Mouse (Mus musculus) MEL (cell line): ENCODE results near the gene Cyp4x1. TPM values are rescaled to one million over a fixed set of nuclear protein-coding genes. Genes with fewer than 3 reads are reported as not detected.
"Not testable (repeated sequence)": the region's sequence is repeated elsewhere in the genome, so short reads cannot be mapped to it uniquely, and the experiment has no call there.

Experiments used
- DNase-seq: peaks from one replicate; pipeline ENCODE4 v3.0.0; 2011; ENCODE audit warnings: low read depth, low spot score
- H3K27ac ChIP-seq: 2 replicates; pipeline ENCODE4 v1.5.1; 2012; ENCODE audit warnings: low read depth, mild to moderate bottlenecking, control low read depth, low read length, moderate library complexity; ENCODE audit not compliant: control insufficient read depth
- H3K27me3 ChIP-seq, 2 experiments: fragments of 150-350 bp in 1 of 2; sonication (generic) in 1 of 2; 2 replicates each; pipeline ENCODE4 v1.6.1; 2012; ENCODE audit warnings: low read length in 2 of 2, mild to moderate bottlenecking in 2 of 2, improper control_type of control experiment in 1 of 2, moderate library complexity in 1 of 2; ENCODE audit not compliant: insufficient read depth in 2 of 2, control insufficient read depth in 1 of 2
- H3K36me3 ChIP-seq, 2 experiments: 2 replicates each; pipeline ENCODE4 v1.6.1; 2012 to 2014; ENCODE audit warnings: low read length in 2 of 2, improper control_type of control experiment in 1 of 2, inconsistent platforms in 1 of 2, mild to moderate bottlenecking in 1 of 2; ENCODE audit not compliant: insufficient read depth in 2 of 2, control insufficient read depth in 1 of 2
- H3K4me1 ChIP-seq, 2 experiments: fragments of 150-350 bp in 1 of 2; sonication (generic) in 1 of 2; 2 replicates each; pipeline ENCODE4 v1.6.1; 2012; ENCODE audit warnings: low read length in 2 of 2, improper control_type of control experiment in 1 of 2, mild to moderate bottlenecking in 1 of 2; ENCODE audit not compliant: insufficient read depth in 2 of 2, control insufficient read depth in 1 of 2
- H3K4me3 ChIP-seq, 2 experiments: fragments of 150-350 bp in 1 of 2; sonication (generic) in 1 of 2; 2 replicates each; pipeline ENCODE4 v1.5.1; 2012; ENCODE audit warnings: low read depth in 2 of 2, low read length in 2 of 2, mild to moderate bottlenecking in 2 of 2, moderate library complexity in 2 of 2, control low read depth in 1 of 2, improper control_type of control experiment in 1 of 2; ENCODE audit not compliant: control insufficient read depth in 1 of 2, insufficient read depth in 1 of 2
- H3K79me2 ChIP-seq: 2 replicates; pipeline ENCODE4 v1.6.1; 2012; ENCODE audit warnings: mild to moderate bottlenecking, low read length, moderate library complexity; ENCODE audit not compliant: control insufficient read depth, poor library complexity, insufficient read depth
- H3K9ac ChIP-seq: 2 replicates; pipeline ENCODE4 v1.6.1; 2012; ENCODE audit warnings: low read depth, mild to moderate bottlenecking, control low read depth, low read length, moderate library complexity; ENCODE audit not compliant: control insufficient read depth, poor library complexity, severe bottlenecking
- H3K9me3 ChIP-seq: fragments of 150-350 bp; sonication (generic); replicated peaks from 2 replicates; pipeline ENCODE4 v1.6.1; 2012; ENCODE audit warnings: mild to moderate bottlenecking, low read length, improper control_type of control experiment, moderate library complexity; ENCODE audit not compliant: insufficient read depth
- CTCF ChIP-seq, 3 experiments: IDR thresholded peaks in 2 of 3; conservative IDR thresholded peaks in 1 of 3; 2 replicates each; pipeline ENCODE4 v1.5.1; 2011 to 2012; ENCODE audit warnings: low read length in 3 of 3, low read depth in 2 of 3, mild to moderate bottlenecking in 2 of 3, improper control_type of control experiment in 1 of 3, inconsistent platforms in 1 of 3, mixed read lengths in 1 of 3, moderate library complexity in 1 of 3; ENCODE audit not compliant: control insufficient read depth in 1 of 3, insufficient read depth in 1 of 3, poor library complexity in 1 of 3, severe bottlenecking in 1 of 3
- E2F4 ChIP-seq: IDR thresholded peaks from 2 replicates; pipeline ENCODE4 v1.6.1; 2011; ENCODE audit warnings: low read depth, low read length, improper control_type of control experiment, borderline replicate concordance
- ELF1 ChIP-seq: IDR thresholded peaks from 2 replicates; pipeline ENCODE4 v1.6.1; 2014; ENCODE audit warnings: low read depth, mild to moderate bottlenecking, inconsistent platforms, low read length, improper control_type of control experiment, moderate library complexity
- GABPA ChIP-seq: IDR thresholded peaks from 2 replicates; pipeline ENCODE4 v1.6.1; 2012; ENCODE audit warnings: low read depth, mild to moderate bottlenecking, inconsistent platforms, low read length, improper control_type of control experiment, moderate library complexity
- GATA1 ChIP-seq: IDR thresholded peaks from 2 replicates; pipeline ENCODE4 v1.6.1; 2011; ENCODE audit warnings: low read depth, low read length, improper control_type of control experiment
- HCFC1 ChIP-seq: IDR thresholded peaks from 2 replicates; pipeline ENCODE4 v1.6.1; 2012; ENCODE audit warnings: low read depth, mild to moderate bottlenecking, inconsistent platforms, low read length, improper control_type of control experiment, moderate library complexity
- MAFK ChIP-seq: IDR thresholded peaks from 2 replicates; pipeline ENCODE4 v1.6.1; 2011; ENCODE audit warnings: low read depth, mild to moderate bottlenecking, low read length, improper control_type of control experiment, borderline replicate concordance
- MAZ ChIP-seq: IDR thresholded peaks from 2 replicates; pipeline ENCODE4 v1.6.1; 2012; ENCODE audit warnings: low read depth, mild to moderate bottlenecking, inconsistent platforms, low read length, improper control_type of control experiment
- MEF2A ChIP-seq: IDR thresholded peaks from 2 replicates; pipeline ENCODE4 v1.6.1; 2014; ENCODE audit warnings: low read depth, mild to moderate bottlenecking, inconsistent platforms, low read length, improper control_type of control experiment; ENCODE audit not compliant: poor library complexity, insufficient replicate concordance, severe bottlenecking; ENCODE audit errors: extremely low read depth
- MYC ChIP-seq: IDR thresholded peaks from 2 replicates; pipeline ENCODE4 v1.6.1; 2011; ENCODE audit warnings: low read depth, mild to moderate bottlenecking, low read length, improper control_type of control experiment, moderate library complexity
- SIN3A ChIP-seq: IDR thresholded peaks from 2 replicates; pipeline ENCODE4 v1.6.1; 2012; ENCODE audit warnings: low read length, improper control_type of control experiment, inconsistent platforms
- UBTF ChIP-seq: IDR thresholded peaks from 2 replicates; pipeline ENCODE4 v1.6.1; 2012; ENCODE audit warnings: low read depth, mild to moderate bottlenecking, inconsistent platforms, low read length, improper control_type of control experiment, moderate library complexity, borderline replicate concordance; ENCODE audit not compliant: insufficient read depth
- polyA plus RNA-seq, 2 experiments: library from polyadenylated mRNA; stranded (reverse) in 1 of 2; unstranded in 1 of 2; fragments of >175 nt in 1 of 2; fragments of >200 nt in 1 of 2; gene quantifications; 2 replicates each; pipeline versions ENCODE4 v1.2.1 to v1.2.4; 2012; ENCODE audit warnings: low replicate concordance in 2 of 2, low read depth in 1 of 2; ENCODE audit not compliant: insufficient read length in 2 of 2, insufficient read depth in 1 of 2, missing spikeins in 1 of 2
- total RNA-seq: library from RNA; depleted of rRNA; stranded (reverse); fragments of 300-350 nt; gene quantifications from 2 replicates; pipeline ENCODE4 v1.2.3, GENCODE M21; 2012; rRNA removed

The Cyp4x1 gene
- total RNA-seq (0.04 and 0.07 TPM in 2 replicates), polyA plus RNA-seq (under 1 TPM in 1 of 2 experiments, not detected in 1; 0.47 TPM)

DNA sequence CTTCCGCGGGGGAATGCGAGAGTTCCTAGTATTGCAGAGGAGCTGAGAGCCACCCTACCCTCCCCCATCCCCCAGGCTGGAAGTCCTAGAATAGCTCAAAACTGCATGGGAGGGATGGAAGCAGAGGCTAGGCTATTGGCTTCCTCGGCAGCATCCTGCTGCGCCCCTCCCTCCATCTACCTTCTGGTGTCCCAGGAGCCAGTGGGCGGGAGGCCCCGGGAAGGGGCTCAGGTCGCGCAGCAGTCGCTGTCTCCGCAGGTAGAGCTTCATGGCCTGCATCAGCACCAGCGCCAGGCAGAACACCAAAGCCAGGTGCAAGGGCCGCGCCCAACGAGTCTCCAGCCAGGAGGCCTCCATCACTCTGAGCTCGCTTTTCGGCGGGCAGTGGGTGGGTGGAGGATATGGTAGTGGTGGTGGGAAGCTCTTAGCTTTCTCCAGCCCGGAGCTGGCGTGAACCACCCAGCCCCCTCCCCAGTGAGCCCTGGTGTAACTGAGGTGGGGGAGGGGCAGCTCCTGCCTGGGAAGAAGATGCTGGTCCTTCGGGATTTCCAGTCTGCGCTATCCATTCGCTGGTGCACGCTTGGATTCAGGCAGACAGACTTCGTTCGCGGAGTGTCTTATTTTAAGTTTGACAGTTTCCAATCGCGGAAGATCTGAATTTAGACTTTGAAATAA is at the start of gene Cyp4x1:
Gene Cyp4x1, minus strand, starts transcription at position 661 of the 675 bp plus-strand sequence.
- no peaks in the 10 kb centered on the region for H3K79me2 ChIP-seq
- H3K36me3 ChIP-seq: peaks cover 0 to 7% of the 10 kb centered on the region in 2 experiments; a peak in 2 of 4 replicates
- H3K4me3 ChIP-seq: peak within 1 kb of the TSS; percentile 7 to 11
- TF ChIP-seq GATA1: no peak
- TF ChIP-seq SIN3A: no peak
- no peak for TF ChIP-seq MYC
- no peak for TF ChIP-seq CTCF (IDR thresholded peaks at IDR 0.05 in 2 of 3, conservative IDR thresholded peaks at IDR 0.05 in 1 of 3; ENCODE audit: control insufficient read depth in 1 of 3, insufficient read depth in 1 of 3, low read depth in 2 of 3, low read length in 3 of 3, poor library complexity in 1 of 3, severe bottlenecking in 1 of 3)
- no peak for TF ChIP-seq UBTF
- TF ChIP-seq GABPA: no peak
- no peak for TF ChIP-seq MAFK
- no peak for TF ChIP-seq E2F4
- TF ChIP-seq MAZ: no peak
- no peak for TF ChIP-seq MEF2A
- TF ChIP-seq ELF1: no peak
- TF ChIP-seq HCFC1: no peak
- no peaks in the 10 kb centered on the region for H3K27me3 ChIP-seq
- H3K9me3 ChIP-seq: no peaks in the 10 kb centered on the region
- no peak within 1 kb of the TSS for H3K27ac ChIP-seq
- H3K4me1 ChIP-seq: peaks cover 0 to 15% of the 10 kb centered on the region in 2 experiments; a peak in 2 of 4 replicates
- no peak within 1 kb of the TSS for H3K9ac ChIP-seq
- DNase-seq: no peak

DNA sequence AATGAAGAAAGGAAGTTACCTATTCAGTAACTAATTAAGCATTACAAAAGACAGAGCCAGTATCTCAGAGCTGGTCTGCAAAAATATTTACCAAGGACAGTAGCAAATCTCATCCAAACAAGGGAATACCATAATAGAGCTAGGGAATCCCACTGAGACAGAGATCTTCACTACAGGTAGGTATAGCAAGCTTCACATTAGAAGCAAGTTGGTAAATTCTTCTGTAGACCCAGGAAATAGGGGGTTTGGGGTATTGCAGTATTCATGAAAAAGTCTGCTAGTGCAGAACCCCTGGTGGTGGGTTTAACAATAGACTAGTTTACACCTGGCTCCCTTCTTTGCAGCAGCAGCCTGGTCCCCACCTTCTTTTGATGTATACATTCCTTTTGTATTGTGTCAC is 42.1 kb upstream of the Cyp4x1 start:
- H3K4me3 ChIP-seq, H3K27me3 ChIP-seq: not testable (repeated sequence)

More for the DNA sequence above, 42.1 kb upstream of the Cyp4x1 start:
- not testable (repeated sequence) for H3K27ac ChIP-seq, H3K79me2 ChIP-seq, H3K36me3 ChIP-seq, H3K9ac ChIP-seq, H3K4me1 ChIP-seq, DNase-seq, H3K9me3 ChIP-seq
